Mouse (Mus musculus): ENCODE data around the gene Gm20388.
"Not testable (repeated sequence)": the region's sequence is repeated elsewhere in the genome, so short reads cannot be mapped to it uniquely, and the experiment has no call there.

Gm20388 gene

GRCm38 (mm10) chr8:123404521-123404920 is 3493.9 kb downstream of the Gm20388 start:
- DNase-seq = no peak

- peak; percentile 61 to 76 for DNase-seq
Observed at GRCm38 (mm10) chr8:123406786-123407185, 3496.1 kb downstream of the Gm20388 start, which contains the start of gene Mc1r. TSS of gene Mc1r (plus strand) at chr8:123407107.

GRCm38 (mm10) chr8:123407612-123408011 is 3497.0 kb downstream of the Gm20388 start:
- DNase-seq = no peak

GRCm38 (mm10) chr8:123408586-123409544 is 3498.2 kb downstream of the Gm20388 start:
- no peak for DNase-seq

DNA sequence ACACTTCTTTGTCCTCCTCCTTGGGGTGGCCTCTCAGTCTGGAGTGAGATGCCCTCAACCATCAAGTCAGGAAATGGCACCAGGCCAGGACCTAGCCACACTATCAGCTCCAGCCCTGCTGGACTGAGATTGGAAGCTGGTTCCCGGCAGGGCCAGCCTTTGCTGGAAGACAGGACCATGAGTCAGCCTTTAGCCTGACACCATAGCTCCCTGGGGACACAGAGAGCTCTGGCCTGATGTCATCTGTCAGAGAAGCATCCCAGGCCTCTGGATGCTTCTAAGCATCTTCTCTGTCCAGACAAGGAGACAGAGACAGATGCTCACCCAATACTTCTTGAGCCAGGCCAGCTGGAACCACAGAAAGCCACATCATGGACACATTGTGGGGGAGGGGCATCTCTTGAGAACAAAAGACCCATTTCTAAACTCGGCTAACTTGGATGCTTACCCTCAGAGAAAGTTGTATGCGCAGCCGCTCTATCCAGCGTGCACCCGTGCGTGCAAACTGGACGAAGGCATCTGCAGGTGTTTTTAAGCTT is 3499.5 kb downstream of the Gm20388 start:
- DNase-seq = no peak

DNA sequence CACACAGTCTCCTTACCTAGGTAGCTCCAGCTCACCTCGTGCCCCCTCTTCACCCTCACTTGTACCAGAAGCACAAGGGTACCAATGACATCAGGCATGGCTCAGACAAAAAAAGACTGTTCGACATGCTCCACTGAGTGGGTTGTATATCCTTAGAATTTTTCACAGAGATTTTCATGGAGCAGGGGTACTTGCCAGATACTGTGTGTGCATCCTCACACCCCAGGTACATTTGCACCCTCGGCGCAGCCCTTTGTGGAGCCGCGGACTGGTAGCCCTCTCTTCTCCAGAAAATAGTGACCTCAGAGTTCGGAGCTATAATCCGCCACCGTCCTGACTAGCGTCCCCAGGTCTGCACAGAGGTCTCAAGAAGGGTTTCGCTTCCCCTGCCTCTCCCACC is 3500.1 kb downstream of the Gm20388 start:
- DNase-seq = no peak

GRCm38 (mm10) chr8:123411246-123411645 is 3500.6 kb downstream of the Gm20388 start, which contains the start of gene Tubb3:
TSS of gene Tubb3 (plus strand) at chr8:123411424.
- DNase-seq = peak; percentile 38 to 49

GRCm38 (mm10) chr8:123411781-123412327 is 3501.2 kb downstream of the Gm20388 start:
- no peak for DNase-seq

DNA sequence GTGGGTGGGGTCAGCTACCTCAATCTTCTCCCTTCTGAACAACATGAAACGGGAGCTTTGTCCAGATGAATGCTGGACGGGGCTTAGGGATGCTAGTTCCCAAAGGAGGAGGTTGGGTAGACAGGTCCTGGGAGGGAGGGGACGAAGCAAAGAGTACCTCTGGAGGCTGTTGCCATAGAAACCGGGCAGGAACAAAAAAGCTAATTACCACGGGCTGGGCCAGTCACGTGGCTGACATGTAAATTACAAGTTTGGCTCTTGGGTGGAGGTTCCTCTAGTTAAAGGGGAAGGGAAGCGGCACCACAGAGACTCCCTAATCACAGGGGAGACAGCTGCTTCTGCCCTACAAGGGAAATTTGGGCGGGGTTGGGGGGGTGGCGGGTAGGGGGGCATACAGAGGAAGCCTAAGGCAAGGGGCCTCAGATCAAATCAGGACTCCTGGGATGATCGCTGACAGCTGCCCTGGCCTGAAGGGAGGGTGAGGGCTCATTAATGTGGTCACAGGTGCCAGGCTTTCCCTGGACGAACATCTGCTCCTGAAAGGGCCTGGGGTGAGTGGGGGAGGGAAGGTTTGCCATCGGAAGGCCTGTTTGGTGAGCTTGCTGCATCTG is 3502.0 kb downstream of the Gm20388 start:
- no peak for DNase-seq

GRCm38 (mm10) chr8:123414255-123414654 is 3503.6 kb downstream of the Gm20388 start:
- DNase-seq = no peak

DNA sequence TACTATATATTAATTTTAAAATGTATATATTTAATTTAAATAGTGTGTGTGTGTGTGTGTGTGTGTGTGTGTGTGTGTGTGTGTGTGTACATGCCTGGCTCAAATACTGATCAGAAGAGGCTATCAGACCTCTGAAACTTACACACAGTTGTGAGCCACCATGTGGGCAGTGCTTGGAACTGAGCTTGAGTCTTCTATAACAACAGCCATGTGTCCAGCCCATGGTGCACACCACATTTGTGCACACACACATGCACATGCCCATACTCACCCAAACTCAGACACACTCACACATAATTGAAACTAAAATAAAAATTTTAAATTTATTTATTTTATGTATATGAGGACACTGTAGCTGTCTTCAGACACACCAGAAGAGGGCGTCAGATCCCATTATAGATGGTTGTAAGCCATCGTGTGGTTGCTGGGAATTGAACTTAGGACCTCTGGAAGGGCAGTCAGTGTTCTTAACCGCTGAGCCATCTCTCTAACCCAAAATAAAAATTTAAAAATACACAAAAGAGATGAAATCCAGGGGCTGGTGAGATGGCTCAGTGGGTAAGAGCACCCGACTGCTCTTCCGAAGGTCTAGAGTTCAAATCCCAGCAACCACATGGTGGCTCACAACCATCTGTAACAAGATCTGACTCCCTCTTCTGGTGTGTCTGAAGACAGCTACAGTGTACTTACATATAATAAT is 3504.5 kb downstream of the Gm20388 start:
- not testable (repeated sequence) for DNase-seq

DNA sequence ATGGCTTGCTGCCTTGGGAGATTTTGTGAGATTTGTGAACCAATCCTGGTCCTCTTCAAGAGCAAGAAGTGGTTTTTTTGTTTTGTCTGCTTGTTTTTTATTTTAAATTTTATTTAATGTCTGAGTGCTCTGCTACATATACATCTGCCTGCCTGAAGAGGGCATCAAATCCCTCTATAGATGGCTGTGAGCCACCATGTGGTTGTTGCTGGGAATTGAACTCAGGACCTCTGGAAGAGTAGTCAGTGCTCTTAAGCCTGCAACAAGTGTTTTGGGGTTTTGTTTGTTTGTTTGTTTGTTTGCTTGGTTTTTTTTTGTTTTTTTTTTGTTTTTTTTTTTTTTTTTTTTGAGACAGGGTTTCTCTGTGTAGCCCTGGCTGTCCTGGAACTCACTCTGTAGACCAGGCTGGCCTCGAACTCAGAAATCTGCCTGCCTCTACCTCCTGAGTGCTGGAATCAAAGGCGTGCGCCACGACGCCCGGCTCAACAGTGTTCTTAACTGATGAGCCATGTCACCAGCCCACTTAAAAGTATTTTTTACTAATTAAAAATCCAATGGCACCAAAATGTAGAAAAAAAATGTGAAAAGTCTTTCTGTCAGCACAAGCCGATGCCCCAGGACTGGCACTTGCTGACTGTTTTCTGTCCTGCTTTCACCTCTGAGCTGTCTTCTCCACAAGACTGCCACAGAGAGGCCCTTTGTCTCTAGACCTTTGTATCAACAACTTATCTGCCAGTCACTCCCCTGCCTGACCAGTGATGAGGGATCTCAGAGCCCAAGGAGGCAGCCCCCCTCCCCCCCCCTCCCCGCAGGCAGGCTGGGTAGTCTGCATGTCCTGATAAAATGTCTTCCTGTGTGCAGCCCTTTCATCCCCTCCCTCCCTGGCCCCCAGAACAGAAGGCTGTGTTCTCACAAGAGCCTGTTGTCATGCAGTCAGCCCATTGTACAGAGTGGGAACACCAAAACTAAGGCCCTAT is 3505.6 kb downstream of the Gm20388 start:
- DNase-seq = no peak

GRCm38 (mm10) chr8:123416944-123417555 is 3506.4 kb downstream of the Gm20388 start:
- no peak for DNase-seq

DNA sequence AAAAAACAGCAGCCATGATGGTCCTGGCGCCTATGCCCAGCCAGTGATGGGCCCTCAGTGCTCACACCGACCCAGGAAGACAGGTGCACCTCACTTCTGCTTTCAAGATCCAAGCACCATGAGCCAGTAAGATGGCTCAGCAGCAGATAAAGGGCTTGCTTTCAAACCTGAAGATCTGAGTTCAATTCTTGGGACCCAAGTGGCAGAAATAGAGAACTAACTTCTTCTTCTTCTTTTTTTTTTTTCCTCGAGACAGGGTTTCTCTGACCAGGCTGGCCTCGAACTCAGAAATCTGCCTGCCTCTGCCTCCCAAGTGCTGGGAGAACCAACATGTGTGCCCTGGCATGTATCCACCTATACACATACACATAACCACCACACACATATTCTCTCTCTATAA is 3509.1 kb downstream of the Gm20388 start:
- DNase-seq = no peak

DNA sequence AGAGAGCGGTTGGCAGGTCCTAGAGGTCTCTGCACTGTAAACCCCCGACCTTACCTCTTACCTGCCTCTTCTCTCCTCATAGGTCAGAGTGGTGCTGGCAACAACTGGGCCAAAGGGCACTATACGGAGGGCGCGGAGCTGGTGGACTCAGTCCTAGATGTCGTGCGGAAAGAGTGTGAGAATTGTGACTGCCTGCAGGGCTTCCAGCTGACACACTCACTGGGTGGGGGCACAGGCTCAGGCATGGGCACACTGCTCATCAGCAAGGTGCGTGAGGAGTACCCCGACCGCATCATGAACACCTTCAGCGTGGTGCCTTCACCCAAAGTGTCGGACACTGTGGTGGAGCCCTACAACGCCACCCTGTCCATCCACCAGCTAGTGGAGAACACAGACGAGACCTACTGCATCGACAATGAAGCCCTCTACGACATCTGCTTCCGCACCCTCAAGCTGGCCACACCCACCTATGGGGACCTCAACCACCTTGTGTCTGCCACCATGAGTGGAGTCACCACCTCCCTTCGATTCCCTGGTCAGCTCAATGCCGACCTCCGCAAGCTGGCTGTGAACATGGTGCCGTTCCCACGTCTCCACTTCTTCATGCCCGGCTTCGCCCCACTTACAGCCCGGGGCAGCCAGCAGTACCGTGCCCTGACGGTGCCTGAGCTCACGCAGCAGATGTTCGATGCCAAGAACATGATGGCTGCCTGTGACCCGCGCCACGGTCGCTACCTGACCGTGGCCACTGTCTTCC is 3510.1 kb downstream of the Gm20388 start:
- no peak for DNase-seq

- DNase-seq = no peak
Observed at GRCm38 (mm10) chr8:123421325-123421724, 3510.7 kb downstream of the Gm20388 start.

DNA sequence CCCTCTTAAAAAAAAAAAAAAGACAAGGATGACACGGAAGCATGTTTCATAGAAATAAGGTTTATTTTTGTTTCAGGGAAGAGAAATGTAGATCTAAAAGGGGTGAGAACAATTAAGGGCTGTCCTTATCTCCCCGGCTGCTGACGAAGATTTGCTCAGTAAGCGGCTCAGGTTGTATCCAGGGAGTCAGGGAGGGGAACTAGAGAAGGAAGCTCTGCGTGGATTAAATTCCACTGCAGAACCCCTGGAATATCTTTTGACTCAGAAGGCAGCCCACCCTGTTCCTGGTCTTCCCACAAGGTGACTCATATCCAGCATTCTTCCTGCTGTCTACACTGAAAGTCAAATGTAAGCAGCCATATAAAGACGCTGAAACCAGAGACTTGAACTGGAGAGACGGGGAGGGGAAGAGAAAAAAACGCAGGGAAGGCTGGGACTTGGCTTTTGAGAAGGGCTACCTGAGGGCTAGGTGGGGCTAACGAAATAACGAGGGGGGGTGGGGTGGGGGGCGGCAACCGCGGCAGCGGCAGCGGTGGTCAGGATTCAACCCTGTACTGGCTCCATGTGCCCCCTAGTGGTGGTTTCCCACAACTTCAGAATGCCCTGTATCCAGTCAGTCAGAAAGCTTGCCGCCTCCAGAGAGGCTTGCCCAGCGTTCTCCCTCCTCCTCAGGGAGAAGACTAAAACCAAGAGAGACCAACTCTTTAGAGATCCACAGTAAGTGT is 3511.6 kb downstream of the Gm20388 start:
- DNase-seq = peak; percentile 50 to 74

DNA sequence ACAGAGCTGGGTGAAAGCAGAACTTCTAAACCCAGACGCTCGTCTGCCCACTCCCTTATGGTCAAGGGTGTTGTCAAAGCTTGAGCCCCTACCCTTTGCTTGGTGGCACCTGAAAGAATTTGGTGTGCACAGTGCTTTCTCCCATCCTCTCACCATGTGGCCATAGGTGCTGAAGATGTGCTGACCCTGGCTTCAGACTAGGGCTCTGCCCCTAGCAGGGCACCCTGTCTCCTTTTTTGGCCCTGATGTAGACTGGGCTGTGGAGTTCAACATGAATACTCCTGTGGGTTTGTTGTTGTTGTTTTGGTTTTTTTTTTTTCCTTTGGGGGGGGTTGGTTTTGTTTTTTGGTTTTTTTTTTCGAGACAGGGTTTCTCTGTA is 3512.1 kb downstream of the Gm20388 start:
- no peak for DNase-seq

DNA sequence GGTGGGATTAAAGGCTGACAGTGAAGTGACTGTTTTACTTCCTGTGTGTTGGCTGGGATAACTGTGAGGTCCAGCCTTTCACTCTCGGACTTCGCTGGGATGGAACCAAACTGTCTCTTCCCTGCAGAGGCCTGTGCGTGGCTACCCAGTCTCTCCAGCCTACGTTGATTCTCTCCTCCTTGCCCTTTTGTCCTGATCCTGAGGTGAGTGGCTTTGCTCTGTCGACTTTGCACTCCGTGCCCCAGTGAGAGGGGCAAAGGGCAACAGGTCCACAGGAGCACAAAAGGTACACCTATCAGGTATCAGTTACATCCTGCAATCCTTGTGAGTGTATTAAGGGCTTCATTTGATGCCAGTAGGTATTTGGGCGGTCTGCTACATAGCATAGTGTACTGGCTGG is 3512.8 kb downstream of the Gm20388 start, which contains the start of gene Def8:
Gene Def8, plus strand, starts transcription at position 87 of the 400 bp plus-strand sequence.
- DNase-seq = no peak
